Mouse (Mus musculus): Measurements from ENCODE around the gene Mvb12b.

GRCm38 (mm10) chr2:33698898-33699297 lies 188.8 kb downstream of the Mvb12b start:
- peak; percentile 23; the same call in 1 of the 2 replicates for TF ChIP-seq CTCF (IDR thresholded peaks at IDR 0.05; ENCODE audit: borderline replicate concordance, control insufficient read depth, extremely low read depth, insufficient read depth, low read length, poor library complexity)
- no peak for TF ChIP-seq POLR2A (IDR thresholded peaks at IDR 0.05; ENCODE audit: control insufficient read depth, extremely low read depth, insufficient read depth, low read length, poor library complexity)
